Mouse (Mus musculus) hindbrain, embryonic 12.5 days (tissue): ENCODE results near the gene Lrmda. TPM values are rescaled to one million over a fixed set of nuclear protein-coding genes. Genes with fewer than 3 reads are reported as not detected.

Source experiments
- ATAC-seq: fragments of 200-750 bp; cut with Nextera tagmentation; 2 replicates; pipeline ENCODE4 v1.8.0; 2017; ENCODE audit warnings: moderate TSS enrichment; ENCODE audit not compliant: low FRiP score
- H3K27ac ChIP-seq: fragments of 300-500 bp; sonication (generic); 2 replicates; pipeline ENCODE4 v1.5.1; 2016; ENCODE audit warnings: mild to moderate bottlenecking
- H3K27me3 ChIP-seq: fragments of 300-500 bp; sonication (generic); 2 replicates; pipeline ENCODE4 v1.6.1; 2016; ENCODE audit warnings: mild to moderate bottlenecking
- H3K36me3 ChIP-seq: fragments of 300-500 bp; sonication (generic); 2 replicates; pipeline ENCODE4 v1.6.1; 2016; ENCODE audit warnings: mild to moderate bottlenecking
- H3K4me1 ChIP-seq: fragments of 300-500 bp; sonication (generic); 2 replicates; pipeline ENCODE4 v1.6.1; 2016
- H3K4me2 ChIP-seq: fragments of 300-500 bp; sonication (generic); replicated peaks from 2 replicates; pipeline ENCODE4 v1.6.1; 2016; ENCODE audit warnings: mild to moderate bottlenecking
- H3K4me3 ChIP-seq: fragments of 300-500 bp; sonication (generic); 2 replicates; pipeline ENCODE4 v1.5.1; 2016; ENCODE audit warnings: mild to moderate bottlenecking
- H3K9ac ChIP-seq: fragments of 300-500 bp; sonication (generic); 2 replicates; pipeline ENCODE4 v1.6.1; 2016; ENCODE audit warnings: mild to moderate bottlenecking, moderate library complexity
- H3K9me3 ChIP-seq: fragments of 300-500 bp; sonication (generic); replicated peaks from 2 replicates; pipeline ENCODE4 v1.6.1; 2016; ENCODE audit warnings: mild to moderate bottlenecking
- WGBS: fragments of 180-500 bp; shearing (Covaris S2); methylation state at CpG from one replicate; pipeline ENCODE4 v1.1.7; 2016; 5-methylcytosine and 5-hydroxymethylcytosine counted together
- polyA plus RNA-seq: library from polyadenylated mRNA; unstranded; fragments of >200 nt; fragmentation: Nextera tagmentation; extraction: Ambion mirVana; gene quantifications from 2 replicates; pipeline ENCODE4 v1.2.1, GENCODE M21; 2016

Lrmda gene
- polyA plus RNA-seq, 1 experiment from 2014 or later = 0.53 TPM

- no peaks in the 10 kb centered on the region for H3K9me3 ChIP-seq
- H3K4me2 ChIP-seq = no peak overlapping the region
- H3K36me3 ChIP-seq = no peaks in the 10 kb centered on the region
- H3K4me3 ChIP-seq = no peak overlapping the region
- ATAC-seq = no peak
- no peaks in the 10 kb centered on the region for H3K27me3 ChIP-seq
- no peak overlapping the region for H3K27ac ChIP-seq
- no peak overlapping the region for H3K9ac ChIP-seq
- WGBS = 74% methylated on average over 3 of the region's 3 CpGs
- H3K4me1 ChIP-seq = no peaks in the 10 kb centered on the region
Observed at GRCm38 (mm10) chr14:22936701-22937100, 917.2 kb downstream of the Lrmda start.

- Histone ChIP-seq H3K4me2 (no peak overlapping the region), H3K27ac (no peak overlapping the region), H3K4me3 (no peak overlapping the region), H3K9ac (no peak overlapping the region), H3K4me1 (no peaks in the 10 kb centered on the region), H3K27me3 (no peaks in the 10 kb centered on the region), H3K9me3 (no peaks in the 10 kb centered on the region), H3K36me3 (no peaks in the 10 kb centered on the region)
- ATAC-seq = no peak
- 47% methylated on average over 2 of the region's 2 CpGs for WGBS
Observed at GRCm38 (mm10) chr14:22940576-22940975, 921.1 kb downstream of the Lrmda start.

- WGBS = 90% methylated on average over 2 of the region's 2 CpGs
- Histone ChIP-seq H3K27me3 (no peaks in the 10 kb centered on the region), H3K9ac (no peak overlapping the region), H3K27ac (no peak overlapping the region), H3K4me2 (no peak overlapping the region), H3K4me1 (no peaks in the 10 kb centered on the region), H3K36me3 (no peaks in the 10 kb centered on the region), H3K9me3 (no peaks in the 10 kb centered on the region), H3K4me3 (no peak overlapping the region)
- ATAC-seq = no peak
Observed at GRCm38 (mm10) chr14:22942569-22942968, 923.1 kb downstream of the Lrmda start.

GRCm38 (mm10) chr14:22949466-22949865, 930.0 kb downstream of the Lrmda start:
- H3K9ac ChIP-seq = no peak overlapping the region
- no peak overlapping the region for H3K27ac ChIP-seq
- 0 out of 2 replicates have a peak, but pooled peaks cover 2% of the 10 kb centered on the region for H3K4me1 ChIP-seq
- ATAC-seq = no peak
- no peak overlapping the region for H3K4me2 ChIP-seq
- H3K27me3 ChIP-seq = no peaks in the 10 kb centered on the region
- no peak overlapping the region for H3K4me3 ChIP-seq
- no peaks in the 10 kb centered on the region for H3K36me3 ChIP-seq
- H3K9me3 ChIP-seq = no peaks in the 10 kb centered on the region

- Histone ChIP-seq H3K4me1 (0 out of 2 replicates have a peak, but pooled peaks cover 2% of the 10 kb centered on the region), H3K27me3 (no peaks in the 10 kb centered on the region), H3K36me3 (no peaks in the 10 kb centered on the region), H3K4me2 (no peak overlapping the region), H3K9ac (no peak overlapping the region), H3K4me3 (no peak overlapping the region), H3K27ac (no peak overlapping the region), H3K9me3 (no peaks in the 10 kb centered on the region)
- no peak for ATAC-seq
- 77% methylated on average over 1 of the region's 1 CpGs for WGBS
Observed at GRCm38 (mm10) chr14:22952981-22953380, 933.5 kb downstream of the Lrmda start.

- Histone ChIP-seq H3K4me3 (no peak overlapping the region), H3K9me3 (no peaks in the 10 kb centered on the region), H3K4me1 (no peaks in the 10 kb centered on the region), H3K27ac (no peak overlapping the region), H3K9ac (no peak overlapping the region), H3K36me3 (no peaks in the 10 kb centered on the region), H3K4me2 (no peak overlapping the region), H3K27me3 (no peaks in the 10 kb centered on the region)
- no peak for ATAC-seq
- 79% methylated on average over 1 of the region's 1 CpGs for whole genome bisulfite sequencing
Observed at GRCm38 (mm10) chr14:22960166-22960565, 940.7 kb downstream of the Lrmda start.

GRCm38 (mm10) chr14:22964796-22965660, 945.5 kb downstream of the Lrmda start:
- H3K4me1 ChIP-seq = no peaks in the 10 kb centered on the region
- no peak for ATAC-seq
- no peak overlapping the region for H3K4me3 ChIP-seq
- no peak overlapping the region for H3K27ac ChIP-seq
- H3K27me3 ChIP-seq = no peaks in the 10 kb centered on the region
- H3K36me3 ChIP-seq = no peaks in the 10 kb centered on the region
- 0 out of 2 replicates have a peak, but pooled peaks cover 4% of the 10 kb centered on the region for H3K9me3 ChIP-seq
- 66% methylated on average over 9 of the region's 9 CpGs for WGBS
- H3K9ac ChIP-seq = no peak overlapping the region
- H3K4me2 ChIP-seq = no peak overlapping the region

- no peak overlapping the region for H3K27ac ChIP-seq
- H3K4me2 ChIP-seq = no peak overlapping the region
- ATAC-seq = no peak
Observed at GRCm38 (mm10) chr14:22968705-22969104, 949.2 kb downstream of the Lrmda start.

GRCm38 (mm10) chr14:22986736-22987135, 967.2 kb downstream of the Lrmda start:
- H3K4me1 ChIP-seq = no peaks in the 10 kb centered on the region
- H3K4me3 ChIP-seq = no peak overlapping the region
- H3K9me3 ChIP-seq = no peaks in the 10 kb centered on the region
- H3K9ac ChIP-seq = no peak overlapping the region
- no peak for ATAC-seq
- no peak overlapping the region for H3K4me2 ChIP-seq
- H3K27ac ChIP-seq = no peak overlapping the region
- no peaks in the 10 kb centered on the region for H3K27me3 ChIP-seq
- H3K36me3 ChIP-seq = no peaks in the 10 kb centered on the region
- 78% methylated on average over 2 of the region's 2 CpGs for WGBS

More at GRCm38 (mm10) chr14:22968705-22969104, 949.2 kb downstream of the Lrmda start:
- H3K4me1 ChIP-seq = no peaks in the 10 kb centered on the region
- H3K36me3 ChIP-seq = no peaks in the 10 kb centered on the region
- H3K27me3 ChIP-seq = no peaks in the 10 kb centered on the region
- WGBS = 74% methylated on average over 5 of the region's 5 CpGs
- 0 out of 2 replicates have a peak, but pooled peaks cover 4% of the 10 kb centered on the region for H3K9me3 ChIP-seq
- H3K4me3 ChIP-seq = no peak overlapping the region
- no peak overlapping the region for H3K9ac ChIP-seq

- Histone ChIP-seq H3K9me3 (no peaks in the 10 kb centered on the region), H3K4me3 (no peak overlapping the region), H3K27me3 (no peaks in the 10 kb centered on the region), H3K9ac (no peak overlapping the region), H3K4me2 (no peak overlapping the region), H3K36me3 (no peaks in the 10 kb centered on the region), H3K4me1 (no peaks in the 10 kb centered on the region), H3K27ac (no peak overlapping the region)
- 89% methylated on average over 3 of the region's 3 CpGs for WGBS
- ATAC-seq = no peak
Observed at GRCm38 (mm10) chr14:22988090-22988669, 968.7 kb downstream of the Lrmda start.

- Histone ChIP-seq H3K36me3 (no peaks in the 10 kb centered on the region), H3K27me3 (no peaks in the 10 kb centered on the region), H3K4me1 (no peaks in the 10 kb centered on the region), H3K27ac (no peak overlapping the region), H3K9me3 (no peaks in the 10 kb centered on the region), H3K9ac (no peak overlapping the region), H3K4me3 (no peak overlapping the region), H3K4me2 (no peak overlapping the region)
- ATAC-seq = no peak
- WGBS = 69% methylated on average over 8 of the region's 8 CpGs
Observed at GRCm38 (mm10) chr14:22995184-22995935, 975.8 kb downstream of the Lrmda start.

- Histone ChIP-seq H3K36me3 (no peaks in the 10 kb centered on the region), H3K4me1 (no peaks in the 10 kb centered on the region), H3K9me3 (no peaks in the 10 kb centered on the region), H3K9ac (no peak overlapping the region), H3K4me3 (no peak overlapping the region), H3K4me2 (no peak overlapping the region), H3K27ac (no peak overlapping the region), H3K27me3 (no peaks in the 10 kb centered on the region)
- no peak for ATAC-seq
- WGBS = 93% methylated on average over 3 of the region's 3 CpGs
Observed at GRCm38 (mm10) chr14:22998906-22999305, 979.4 kb downstream of the Lrmda start.
